Mouse (Mus musculus): Measurements from ENCODE around the gene Ubtd2. TPM values are rescaled to one million over a fixed set of nuclear protein-coding genes. Genes with fewer than 3 reads are reported as not detected.

The Ubtd2 gene
- total RNA-seq, 2 experiments from 2014 or later, result not detected

- ATAC-seq (replicated peaks; ENCODE audit: low FRiP score, poor library complexity, severe bottlenecking), result no peak
These were observed 454 bp downstream of the Ubtd2 start for GRCm38 (mm10) chr11:32455507-32456141.

DNA sequence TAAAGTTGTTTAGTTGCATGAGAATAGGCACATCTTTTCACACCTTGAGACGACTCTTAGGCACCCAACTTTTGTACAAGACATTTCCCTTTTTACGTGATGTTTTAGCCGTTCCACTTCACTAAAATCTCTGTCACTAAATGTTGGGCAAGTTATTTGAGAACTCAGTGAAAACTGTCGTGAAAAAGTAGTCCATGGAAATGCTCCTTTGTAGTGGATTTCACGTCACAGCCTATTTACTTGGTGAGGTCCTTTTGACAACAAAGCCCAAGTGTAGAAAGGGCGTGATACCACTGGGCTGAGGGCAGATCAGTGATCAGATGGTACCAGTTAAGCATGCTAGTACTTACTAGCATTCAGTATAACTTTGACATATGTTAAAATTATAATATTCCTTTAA, 1.2 kb downstream of the Ubtd2 start:
- no peak for ATAC-seq (replicated peaks; ENCODE audit: low FRiP score, poor library complexity, severe bottlenecking)

- no peak for ATAC-seq (replicated peaks; ENCODE audit: low FRiP score, poor library complexity, severe bottlenecking)
These were observed 9.1 kb downstream of the Ubtd2 start for GRCm38 (mm10) chr11:32464282-32464681.

DNA sequence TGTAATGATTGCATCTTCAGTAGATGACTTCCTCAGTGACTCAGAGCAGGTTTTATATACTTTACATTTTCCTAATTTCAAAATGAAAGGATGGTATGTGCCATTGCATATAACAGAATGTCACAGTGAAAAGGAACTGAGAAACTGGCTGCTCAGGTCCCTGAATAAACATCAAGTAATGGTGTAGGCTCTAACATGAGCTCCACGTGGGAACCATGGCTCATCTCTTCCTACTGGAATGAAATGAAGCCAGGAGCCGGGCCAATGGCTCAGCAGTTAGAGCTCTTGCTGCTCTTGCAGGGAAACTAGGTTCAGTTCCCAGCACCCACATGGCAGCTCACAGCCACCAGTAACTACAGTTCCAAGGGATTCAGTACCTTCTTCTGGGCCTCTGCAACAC, 16.8 kb downstream of the Ubtd2 start:
- ATAC-seq (replicated peaks; ENCODE audit: low FRiP score, poor library complexity, severe bottlenecking), result no peak

GRCm38 (mm10) chr11:32474725-32475124, 19.6 kb downstream of the Ubtd2 start:
- no peak for ATAC-seq (replicated peaks; ENCODE audit: low FRiP score, poor library complexity, severe bottlenecking)

DNA sequence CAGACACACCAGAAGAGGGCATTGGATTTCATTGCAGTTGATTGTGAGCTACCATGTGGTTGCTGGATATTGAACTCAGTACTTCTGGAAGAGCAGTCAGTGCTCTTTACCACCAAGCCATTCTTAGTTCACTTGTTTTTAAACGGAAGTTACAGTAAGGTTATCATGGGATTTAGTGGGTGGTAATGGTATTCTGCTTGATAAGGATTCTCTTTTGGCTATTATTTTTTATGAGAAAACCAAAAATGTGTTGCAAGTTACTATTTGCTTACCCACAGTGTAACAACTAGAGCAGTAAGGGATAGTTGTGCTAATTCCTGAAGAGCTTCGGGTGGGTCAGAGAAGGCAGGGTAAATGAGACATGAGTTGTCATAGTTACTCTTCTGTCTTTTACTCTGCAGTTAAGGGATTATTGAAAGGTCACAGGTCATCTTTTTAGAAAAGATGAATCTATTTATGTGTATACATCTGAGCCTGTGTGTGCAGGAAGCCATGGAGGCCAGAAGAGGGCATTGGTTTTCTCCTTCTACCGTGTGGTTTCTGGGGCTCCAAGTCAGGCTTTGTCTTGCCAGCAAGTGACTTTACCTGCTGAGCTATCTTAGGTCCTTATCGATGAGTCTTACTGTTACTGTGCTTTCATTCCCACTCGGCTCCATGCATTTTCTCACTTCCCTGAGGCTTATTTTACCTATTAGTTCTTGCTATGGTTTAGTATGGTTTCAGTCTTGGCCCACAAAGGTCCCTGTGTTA, 20.5 kb downstream of the Ubtd2 start:
- no peak for ATAC-seq (replicated peaks; ENCODE audit: low FRiP score, poor library complexity, severe bottlenecking)

- no peak for ATAC-seq (replicated peaks; ENCODE audit: low FRiP score, poor library complexity, severe bottlenecking)
These were observed 26.4 kb downstream of the Ubtd2 start for GRCm38 (mm10) chr11:32481525-32481924.

DNA sequence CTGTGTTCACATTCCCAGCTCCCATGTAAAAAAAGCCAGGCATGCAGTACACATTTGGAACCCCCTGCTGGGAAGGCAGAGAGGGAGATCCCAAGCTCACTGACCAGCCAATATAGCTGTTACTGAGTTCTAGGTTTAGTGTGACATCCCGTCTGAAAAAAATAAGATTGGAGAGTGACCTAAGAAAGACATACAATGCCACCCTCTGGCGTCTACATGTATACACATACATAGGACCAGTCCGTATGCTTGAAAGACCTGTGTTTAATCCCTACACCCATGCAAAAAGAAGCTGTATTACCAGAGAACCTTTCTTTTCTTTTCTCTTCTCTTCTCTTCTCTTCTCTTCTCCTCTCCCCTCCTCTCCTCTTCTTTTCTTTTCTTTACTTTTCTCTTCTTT, 30.1 kb downstream of the Ubtd2 start:
- no peak for ATAC-seq (replicated peaks; ENCODE audit: low FRiP score, poor library complexity, severe bottlenecking)

- ATAC-seq (replicated peaks; ENCODE audit: low FRiP score, poor library complexity, severe bottlenecking), result no peak
These were observed 31.5 kb downstream of the Ubtd2 start for GRCm38 (mm10) chr11:32486621-32487020.

GRCm38 (mm10) chr11:32487501-32487900, 32.3 kb downstream of the Ubtd2 start:
- ATAC-seq (replicated peaks; ENCODE audit: low FRiP score, poor library complexity, severe bottlenecking), result no peak

DNA sequence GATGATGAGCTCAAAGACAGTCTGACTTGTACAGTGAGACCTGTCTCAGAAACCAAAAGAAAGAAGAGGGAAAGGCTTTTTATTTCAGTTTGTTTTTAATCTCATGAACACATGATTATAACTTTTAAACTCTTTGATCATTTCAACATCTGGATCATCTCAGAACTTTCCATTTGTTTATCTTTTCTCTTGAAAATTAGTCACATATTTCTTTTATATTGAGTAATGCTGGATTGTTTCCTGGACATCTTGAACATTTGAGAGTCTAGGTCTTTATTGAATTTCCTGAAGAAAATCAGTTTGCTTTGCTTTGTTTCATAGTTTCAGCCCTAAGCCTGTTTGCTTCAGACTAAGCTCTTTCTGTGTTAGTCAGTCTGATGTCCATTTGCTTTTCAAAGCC, 33.2 kb downstream of the Ubtd2 start:
- no peak for ATAC-seq (replicated peaks; ENCODE audit: low FRiP score, poor library complexity, severe bottlenecking)

DNA sequence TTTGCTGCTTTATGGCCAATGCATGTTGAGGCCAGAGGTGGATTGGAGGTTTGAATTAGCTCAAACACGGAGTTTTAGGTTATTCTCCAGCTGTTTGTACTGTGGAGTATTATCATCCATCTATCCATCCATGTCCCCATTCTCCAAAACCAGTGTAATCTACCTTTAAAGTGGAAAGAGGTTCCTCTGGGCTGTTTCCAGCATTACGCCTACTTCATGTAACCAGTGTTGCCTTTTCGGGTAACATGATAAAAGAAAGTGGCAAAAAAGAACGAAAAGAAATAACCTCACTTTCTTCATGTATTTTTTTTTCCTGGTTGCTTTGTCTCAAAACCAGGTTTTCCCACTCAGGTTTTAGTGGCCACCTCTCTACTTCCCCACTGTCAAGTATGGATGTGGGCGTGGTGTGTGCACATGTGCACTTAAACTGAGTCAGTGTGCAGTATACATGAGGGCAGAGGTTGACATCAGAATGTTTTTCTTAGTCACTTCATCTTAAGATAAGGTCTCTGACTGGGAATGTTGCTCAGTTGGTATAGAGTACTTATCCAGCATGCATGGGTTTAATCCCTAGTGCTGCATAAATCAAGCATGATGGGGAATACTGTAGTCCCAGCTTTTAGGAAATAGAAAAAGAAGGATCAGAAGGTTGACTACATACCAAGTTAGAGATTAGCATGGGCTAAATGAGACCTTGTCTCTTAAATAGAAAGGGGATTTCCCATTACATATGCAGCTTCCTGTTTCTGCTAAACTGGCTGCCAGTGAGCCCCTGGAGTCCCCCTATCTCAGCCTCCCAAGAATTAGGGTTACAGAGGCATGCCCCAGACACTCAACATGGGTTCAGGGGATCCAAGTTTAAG, 33.9 kb downstream of the Ubtd2 start:
- no peak for ATAC-seq (replicated peaks; ENCODE audit: low FRiP score, poor library complexity, severe bottlenecking)

DNA sequence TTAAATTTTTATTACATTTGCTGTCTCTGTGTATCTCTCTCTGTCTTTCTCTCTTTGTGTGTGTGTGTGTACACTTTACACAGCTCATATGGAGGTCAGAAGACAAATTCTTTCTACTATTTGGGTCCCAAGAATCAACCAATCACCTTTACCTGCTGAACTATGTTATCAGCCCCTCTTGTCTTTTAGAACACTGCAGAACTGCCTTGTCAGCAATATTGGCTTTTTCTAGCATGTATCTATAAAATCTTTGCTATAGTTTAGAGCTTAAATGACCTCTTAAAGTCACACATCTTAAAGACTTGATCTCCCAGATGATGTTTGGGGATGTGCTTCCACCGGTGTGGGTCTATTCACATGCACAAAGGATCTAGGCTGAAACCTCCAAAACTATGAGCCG, 35.9 kb downstream of the Ubtd2 start:
- no peak for ATAC-seq (replicated peaks; ENCODE audit: low FRiP score, poor library complexity, severe bottlenecking)

DNA sequence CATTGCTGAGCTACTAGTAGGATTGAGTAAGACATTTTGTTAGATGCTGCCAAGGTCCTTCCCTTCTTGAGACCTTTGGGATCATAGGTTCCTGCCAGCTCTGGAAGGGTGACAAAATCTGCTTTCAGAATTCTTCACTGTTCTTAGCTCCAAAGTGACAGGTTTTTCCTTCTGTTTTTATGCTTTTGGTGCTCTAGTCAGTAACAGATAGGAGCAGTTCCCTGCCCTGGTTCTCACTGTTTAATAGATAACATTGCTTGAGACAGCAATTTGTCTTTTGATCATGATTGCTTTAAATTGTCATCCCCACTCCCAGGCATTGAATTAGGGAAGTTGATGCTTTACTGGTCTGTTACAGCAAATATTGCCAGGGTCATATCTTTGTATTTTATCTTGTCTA, 38.1 kb downstream of the Ubtd2 start:
- ATAC-seq (replicated peaks; ENCODE audit: low FRiP score, poor library complexity, severe bottlenecking), result no peak

- no peak for ATAC-seq (replicated peaks; ENCODE audit: low FRiP score, poor library complexity, severe bottlenecking)
These were observed 40.1 kb downstream of the Ubtd2 start for GRCm38 (mm10) chr11:32495283-32495682.

DNA sequence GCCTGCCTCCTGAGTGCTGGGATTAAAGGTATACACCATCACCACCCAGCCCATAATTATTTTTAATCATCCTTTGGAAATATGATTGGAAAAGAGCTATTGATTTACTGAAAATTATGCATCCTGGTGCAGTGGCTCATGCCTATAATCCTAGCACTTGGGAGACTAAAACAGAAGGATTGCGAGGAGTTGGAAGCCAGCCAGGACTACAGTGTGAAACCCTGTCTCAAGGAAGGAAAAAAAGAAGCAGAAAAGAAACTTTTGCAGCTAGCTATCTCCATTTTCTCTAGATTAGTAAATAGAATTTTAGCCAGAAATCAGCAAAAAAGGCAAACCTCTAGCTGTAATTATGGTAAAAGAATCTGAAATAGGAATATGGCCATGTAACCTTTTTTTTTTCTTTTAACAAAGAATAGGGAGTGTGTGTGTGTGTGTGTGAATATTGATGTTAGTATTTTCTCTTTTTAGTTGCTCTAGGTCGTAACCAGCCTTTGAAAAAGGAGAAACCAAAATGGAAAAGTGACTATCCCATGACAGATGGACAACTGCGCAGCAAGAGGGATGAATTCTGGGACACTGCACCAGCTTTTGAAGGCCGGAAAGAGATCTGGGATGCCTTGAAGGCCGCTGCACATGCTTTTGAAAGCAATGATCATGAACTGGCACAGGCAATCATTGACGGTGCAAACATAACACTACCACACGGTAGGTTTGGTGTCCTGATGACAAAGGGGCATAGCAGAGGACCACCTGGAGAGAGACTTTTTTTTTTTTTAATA, 43.8 kb downstream of the Ubtd2 start:
- no peak for ATAC-seq (replicated peaks; ENCODE audit: low FRiP score, poor library complexity, severe bottlenecking)

- no peak for ATAC-seq (replicated peaks; ENCODE audit: low FRiP score, poor library complexity, severe bottlenecking)
These were observed 44.8 kb downstream of the Ubtd2 start for GRCm38 (mm10) chr11:32499931-32500330.

GRCm38 (mm10) chr11:32503711-32504110, 48.5 kb downstream of the Ubtd2 start:
- no peak for ATAC-seq (replicated peaks; ENCODE audit: low FRiP score, poor library complexity, severe bottlenecking)

DNA sequence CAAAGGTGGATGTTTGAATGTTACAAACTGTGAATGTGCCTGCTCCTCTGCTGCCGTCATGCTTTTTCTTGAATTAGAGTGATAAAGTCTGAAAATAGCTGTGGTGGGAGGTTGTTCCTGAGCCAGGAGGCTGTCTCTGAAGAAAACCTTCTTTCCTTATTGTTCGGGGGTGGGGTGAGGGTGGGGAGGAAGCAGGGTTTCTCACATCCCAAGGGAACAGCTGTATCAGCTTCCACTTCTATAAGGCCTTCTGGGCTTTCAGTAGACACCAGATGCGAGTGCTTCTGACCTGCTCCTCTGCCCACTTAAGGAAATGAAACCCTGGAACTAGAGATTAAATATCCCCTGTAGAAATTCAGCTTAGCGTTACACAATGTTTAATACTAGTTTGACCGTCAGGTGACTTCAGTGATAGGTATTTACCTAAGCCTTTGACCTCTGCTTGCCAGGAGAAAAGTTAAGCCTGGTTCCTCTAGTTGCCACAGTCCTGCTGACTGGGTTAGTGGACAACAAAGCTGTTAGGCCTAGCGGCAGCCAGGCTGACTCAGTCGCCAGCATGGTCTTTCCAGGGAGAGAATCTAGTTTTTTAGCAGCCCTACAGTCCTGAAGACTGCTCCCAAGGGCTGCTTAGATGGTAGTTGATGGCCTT, 50.0 kb downstream of the Ubtd2 start:
- no peak for ATAC-seq (replicated peaks; ENCODE audit: low FRiP score, poor library complexity, severe bottlenecking)

- no peak for ATAC-seq (replicated peaks; ENCODE audit: low FRiP score, poor library complexity, severe bottlenecking)
These were observed 55.8 kb downstream of the Ubtd2 start for GRCm38 (mm10) chr11:32510930-32511329.
